Mouse (Mus musculus): ENCODE measurements around the gene Prrc2b.

GRCm38 (mm10) chr2:32103557-32103956 lies 47.3 kb upstream of the Prrc2b start:
- TF ChIP-seq POLR2A (IDR thresholded peaks at IDR 0.05; ENCODE audit: low read depth, low read length) = no peak
- TF ChIP-seq CTCF (IDR thresholded peaks at IDR 0.05; ENCODE audit: borderline replicate concordance, insufficient read depth, low read length) = no peak

Measured in embryonic fibroblast, embryonic 13.5 days (primary cell).